Comparison of ENCODE assay signal across 11 mouse cellular contexts in genomic region chr19:31073959-31074716, GRCm38 (mm10). TPM values are rescaled to one million over a fixed set of nuclear protein-coding genes. Genes with fewer than 3 reads are reported as not detected.
A peak's percentile ranks its signal among the peaks of the same experiment; 100 is the strongest.
DNase-seq lines count a peak whose midpoint lies in the region; ATAC-seq and TF ChIP-seq lines count a peak whose summit lies in the region.
"Had no signal": no experiment of that assay in that cellular context is flagged by ENCODE, and none has a peak within 500 bp of the region (broad histone marks: within the 10 kb centered on the region; RNA-seq: fewer than 3 reads in every experiment).

No protein-coding gene starts in this region.

- H3K4me2 ChIP-seq in forebrain, embryonic 11.5 days (ENCODE audit: low read depth, low read length, severe bottlenecking) = peak overlapping the region; percentile 24; the same call in 1 of the 2 replicates
- H3K4me2 ChIP-seq in intestine, embryonic 16.5 days (ENCODE audit: low read depth, low read length) = peak overlapping the region; percentile 35
- H3K4me2 ChIP-seq in lung, postnatal 0 days (replicated peaks; ENCODE audit: low read depth, low read length) = no peak overlapping the region

- H3K4me1 ChIP-seq in forebrain, embryonic 11.5 days (replicated peaks; ENCODE audit: control insufficient read depth, insufficient read depth, low read length) = no peaks in the 10 kb centered on the region; the same call in 1 of the 2 replicates
- H3K4me1 ChIP-seq in intestine, embryonic 16.5 days (ENCODE audit: control insufficient read depth, insufficient read depth, low read length) = peaks cover 6% of the 10 kb centered on the region; the same call in 1 of the 2 replicates
- no peaks in the 10 kb centered on the region for H3K4me1 ChIP-seq in lung, postnatal 0 days (ENCODE audit: insufficient read depth, low read depth, low read length)

- no peak for TF ChIP-seq CTCF in layer of hippocampus, adult 2 months (conservative IDR thresholded peaks at IDR 0.05)
- TF ChIP-seq CTCF in lung, postnatal 0 days (IDR thresholded peaks at IDR 0.05) = no peak

- 32% methylated on average over 24 of the region's 24 CpGs for WGBS in forebrain, embryonic 11.5 days
- 49% methylated on average over 24 of the region's 24 CpGs for WGBS in intestine, embryonic 16.5 days
- 58% methylated on average over 24 of the region's 24 CpGs for WGBS in lung, postnatal 0 days

- H3K9ac ChIP-seq in forebrain, embryonic 11.5 days (ENCODE audit: low read length) = peak overlapping the region; percentile 37; the same call in 1 of the 2 replicates
- peak overlapping the region; percentile 36; the same call in 1 of the 2 replicates for H3K9ac ChIP-seq in intestine, embryonic 16.5 days (ENCODE audit: low read depth, low read length)
- no peak overlapping the region for H3K9ac ChIP-seq in lung, postnatal 0 days (replicated peaks; ENCODE audit: low read depth)

- no peaks in the 10 kb centered on the region for H3K27me3 ChIP-seq in forebrain, embryonic 11.5 days (ENCODE audit: control insufficient read depth, insufficient read depth, low read length)
- no peaks in the 10 kb centered on the region for H3K27me3 ChIP-seq in intestine, embryonic 16.5 days (replicated peaks; ENCODE audit: control insufficient read depth, insufficient read depth, low read length)
- H3K27me3 ChIP-seq in lung, postnatal 0 days (replicated peaks; ENCODE audit: insufficient read depth, low read length) = no peaks in the 10 kb centered on the region

- ATAC-seq in forebrain, embryonic 11.5 days (replicated peaks; ENCODE audit: low FRiP score) = peak; percentile 39
- no peak for ATAC-seq in intestine, embryonic 16.5 days
- ATAC-seq in lung, postnatal 0 days = no peak
- ATAC-seq: Patski had no signal

- no peak for DNase-seq in layer of hippocampus, adult 2 months (ENCODE audit: low spot score in 2 of 2)
- DNase-seq in layer of hippocampus, adult 11-12 months (ENCODE audit: low spot score) = no peak
- DNase-seq in forebrain, embryonic 11.5 days (ENCODE audit: low spot score) = peak; percentile 53
- DNase-seq in retina, postnatal 1 day = peak; percentile 43
- no peak for DNase-seq in layer of hippocampus, postnatal 36 days
- no peak for DNase-seq in lung, postnatal 0 days (ENCODE audit: low spot score)
- DNase-seq in ovary, postnatal 14 days (ENCODE audit: low spot score) = no peak
- DNase-seq: kidney, adult 8-10 months had no signal

- no peaks in the 10 kb centered on the region for H3K36me3 ChIP-seq in forebrain, embryonic 11.5 days (ENCODE audit: control insufficient read depth, insufficient read depth, low read length)
- H3K36me3 ChIP-seq in intestine, embryonic 16.5 days (ENCODE audit: control insufficient read depth, insufficient read depth, low read length) = no peaks in the 10 kb centered on the region
- H3K36me3 ChIP-seq in lung, postnatal 0 days (ENCODE audit: insufficient read depth, low read length) = no peaks in the 10 kb centered on the region

- H3K4me3 ChIP-seq in layer of hippocampus, adult 2 months = peak overlapping the region; percentile 40
- H3K4me3 ChIP-seq in forebrain, embryonic 11.5 days (ENCODE audit: low read depth, low read length) = no peak overlapping the region
- H3K4me3 ChIP-seq in intestine, embryonic 16.5 days (ENCODE audit: low read length) = 0 out of 2 replicates have a peak overlapping the region, but pooled peaks have one; percentile 10
- H3K4me3 ChIP-seq in lung, postnatal 0 days (ENCODE audit: low read depth, low read length) = no peak overlapping the region

- H3K27ac ChIP-seq in layer of hippocampus, adult 2 months = no peak overlapping the region
- peak overlapping the region; percentile 47; the same call in 1 of the 2 replicates for H3K27ac ChIP-seq in forebrain, embryonic 11.5 days (ENCODE audit: low read depth, low read length)
- H3K27ac ChIP-seq in intestine, embryonic 16.5 days (ENCODE audit: low read length) = peak overlapping the region; percentile 11
- H3K27ac ChIP-seq in lung, postnatal 0 days (ENCODE audit: low read length) = no peak overlapping the region
- H3K27ac ChIP-seq: macrophage had no signal

- no peaks in the 10 kb centered on the region for H3K9me3 ChIP-seq in forebrain, embryonic 11.5 days (ENCODE audit: control insufficient read depth, low read length)
- no peaks in the 10 kb centered on the region for H3K9me3 ChIP-seq in intestine, embryonic 16.5 days (ENCODE audit: control insufficient read depth, low read length)
- no peaks in the 10 kb centered on the region for H3K9me3 ChIP-seq in lung, postnatal 0 days (ENCODE audit: low read length)

- TF ChIP-seq EP300 in lung, postnatal 0 days (IDR thresholded peaks at IDR 0.05) = no peak

RNA-seq across cellular contexts. Expression of gene Cstf2t, which starts 8.5 kb away (rescaled TPM):
- total RNA-seq in layer of hippocampus, adult 2 months (2021) = 10 to 100 TPM; 76.5 to 80.4 TPM
- polyA plus RNA-seq in forebrain, embryonic 11.5 days (2014; fragmentation: Nextera tagmentation; extraction: Ambion mirVana) = 45.2 and 45.8 TPM in 2 replicates
- 26.4 and 28.8 TPM in 2 replicates for polyA plus RNA-seq in intestine, embryonic 16.5 days (2015; fragmentation: Nextera tagmentation; extraction: Ambion mirVana)
- 10 to 100 TPM; 77.7 to 77.8 TPM for total RNA-seq in layer of hippocampus, postnatal 36 days (2021)
- polyA plus RNA-seq in lung, postnatal 0 days (2015; fragmentation: Nextera tagmentation; extraction: Ambion mirVana) = 21.4 and 23.7 TPM in 2 replicates

Comparison
In these comparisons a context has a peak if more than half of its experiments do, and no peak if none do; other contexts are left out.
1. DNase-seq: peak in forebrain, embryonic 11.5 days (single experiment) and retina, postnatal 1 day (single experiment); none in layer of hippocampus, adult 2 months (0 of 2), layer of hippocampus, adult 11-12 months (single experiment), layer of hippocampus, postnatal 36 days (0 of 2), lung, postnatal 0 days (single experiment) and ovary, postnatal 14 days (single experiment).
2. H3K27ac ChIP-seq: peak in forebrain, embryonic 11.5 days (single experiment) and intestine, embryonic 16.5 days (single experiment); none in layer of hippocampus, adult 2 months (single experiment) and lung, postnatal 0 days (single experiment).
3. H3K4me3 ChIP-seq: peak in layer of hippocampus, adult 2 months (single experiment) and intestine, embryonic 16.5 days (single experiment); none in forebrain, embryonic 11.5 days (single experiment) and lung, postnatal 0 days (single experiment).